Mouse (Mus musculus) liver, adult 10 weeks (tissue): Measurements from ENCODE around the gene Vmn1r36. TPM values are rescaled to one million over a fixed set of nuclear protein-coding genes. Genes with fewer than 3 reads are reported as not detected.

Source experiments
- polyA plus RNA-seq: library from polyadenylated mRNA; stranded (reverse); fragments of 350-450 nt; fragmentation: Illumina TruSeq; extraction: RNeasy Lipid Tissue Mini Kit (QIAGEN cat#74804); gene quantifications from one replicate; pipeline ENCODE4 v1.2.3, GENCODE M21; 2014; ENCODE audit warnings: low read depth, low replicate concordance

Vmn1r36 gene
- polyA plus RNA-seq = not detected

DNA sequence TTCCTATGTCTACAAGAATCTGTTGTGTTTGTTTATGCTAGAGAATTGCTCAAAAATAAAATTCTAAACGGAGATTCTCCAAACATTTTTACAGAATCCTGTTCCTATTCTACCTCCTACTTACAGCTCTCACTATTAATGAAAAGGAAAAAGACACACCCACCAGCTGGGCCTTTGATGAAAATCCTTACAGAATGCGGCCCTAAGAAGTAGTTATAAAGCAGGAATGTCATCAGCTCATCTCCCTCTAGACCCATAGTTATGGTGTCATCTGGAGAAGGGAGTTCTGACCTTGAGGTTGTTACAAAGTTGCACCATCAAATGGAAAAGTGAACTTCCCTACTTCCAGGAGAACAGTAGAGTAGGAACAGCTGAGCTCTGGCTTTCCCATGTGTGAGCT is at the start of gene Vmn1r36:
TSS of gene Vmn1r36 (minus strand) at position 101 of the 400 bp plus-strand sequence.

DNA sequence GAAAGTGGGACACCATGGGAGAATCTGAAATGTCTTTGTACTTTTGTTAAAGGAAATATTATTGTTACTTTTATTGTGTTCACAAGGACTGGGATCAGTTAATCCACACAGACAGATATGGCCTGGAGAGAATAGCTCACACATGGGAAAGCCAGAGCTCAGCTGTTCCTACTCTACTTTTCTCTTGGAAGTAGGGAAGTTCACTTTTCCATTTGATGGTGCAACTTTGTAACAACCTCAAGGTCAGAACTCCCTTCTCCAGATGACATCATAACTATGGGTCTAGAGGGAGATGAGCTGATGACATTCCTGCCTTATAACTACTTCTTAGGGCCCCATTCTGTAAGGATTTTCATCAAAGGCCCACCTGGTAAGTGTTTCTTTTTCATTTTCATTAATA is 10.1 kb upstream of the Vmn1r36 start, which contains the start of gene Vmn1r37:
TSS of gene Vmn1r37 (plus strand) at position 301 of the 400 bp plus-strand sequence.

DNA sequence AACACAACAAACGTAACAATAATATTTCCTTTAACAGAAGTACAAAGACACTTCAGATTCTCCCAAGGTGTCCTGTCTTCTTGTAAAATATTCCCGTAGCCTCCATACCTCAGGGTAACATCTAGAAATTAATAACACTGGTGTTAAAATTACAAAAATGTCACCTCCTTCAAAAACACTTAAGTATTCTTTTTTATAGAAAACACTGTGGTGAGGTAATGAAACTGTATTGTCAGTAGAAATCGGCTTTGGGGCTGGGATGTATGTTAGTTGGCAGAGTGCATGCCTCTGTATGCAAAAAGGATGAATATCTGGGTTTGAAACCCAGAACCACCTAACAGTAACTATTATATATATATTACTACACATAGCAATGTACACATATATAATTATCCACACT is 33.2 kb downstream of the Vmn1r36 start, which contains the start of gene Vmn1r35:
TSS of gene Vmn1r35 (minus strand) at position 101 of the 400 bp plus-strand sequence.

Other genes with a start within 250 kb of the Vmn1r36 start
- 9.8 TPM for gene Mad2l1, start 183.8 kb downstream of the Vmn1r36 start, polyA plus RNA-seq
- not detected for gene Vmn1r32, start 159.1 kb downstream of the Vmn1r36 start, polyA plus RNA-seq
- gene Vmn1r33, start 100.9 kb downstream of the Vmn1r36 start, polyA plus RNA-seq = not detected
- gene Vmn1r34, start 75.3 kb downstream of the Vmn1r36 start, polyA plus RNA-seq = not detected
- gene Vmn1r35, start 33.3 kb downstream of the Vmn1r36 start, polyA plus RNA-seq = not detected
- not detected for gene Vmn1r37, start 10.2 kb upstream of the Vmn1r36 start, polyA plus RNA-seq
- not detected for gene Vmn1r38, start 63.5 kb upstream of the Vmn1r36 start, polyA plus RNA-seq
- not detected for gene Vmn1r39, start 91.4 kb upstream of the Vmn1r36 start, polyA plus RNA-seq
- gene Gng12, start 177.2 kb upstream of the Vmn1r36 start, polyA plus RNA-seq = 65.3 TPM